Mouse (Mus musculus) left cerebral cortex, postnatal 25 days (tissue): ENCODE results near the gene Hmgcr. TPM values are rescaled to one million over a fixed set of nuclear protein-coding genes. Genes with fewer than 3 reads are reported as not detected.
"Not testable (repeated sequence)": the region's sequence is repeated elsewhere in the genome, so short reads cannot be mapped to it uniquely, and the experiment has no call there.

Experiments
- DNase-seq, 2 experiments: peaks; one replicate each; pipeline ENCODE4 v3.0.0; 2022; ENCODE audit warnings: low spot score in 2 of 2, mixed read lengths in 1 of 2
- intact Hi-C: fragments of 180-260 bp; cut with DNase I; formaldehyde crosslinking; loops from one replicate; pipeline ENCODE4 v1.15.1; 2025
- total RNA-seq, 2 experiments: library from RNA; stranded (reverse); gene quantifications; 2 replicates each; pipeline ENCODE4 v1.2.3; 2021

The Hmgcr gene
- total RNA-seq, 2 experiments from 2014 or later, result 165 to 168 TPM

- intact Hi-C loops, result no loop called here
Measured at GRCm38 (mm10) chr13:96671906-96672234, 1.1 kb upstream of the Hmgcr start.

GRCm38 (mm10) chr13:96671078-96671905 lies 556 bp upstream of the Hmgcr start:
- intact Hi-C loops, result no loop called here
- DNase-seq, result peak in 1 of 2 experiments; percentile 61

More at GRCm38 (mm10) chr13:96671906-96672234, 1.1 kb upstream of the Hmgcr start:
- DNase-seq, result no peak

GRCm38 (mm10) chr13:96670019-96670405 lies 724 bp downstream of the Hmgcr start:
- no peak for DNase-seq
- intact Hi-C loops, result no loop called here

GRCm38 (mm10) chr13:96664419-96664974 lies 6.2 kb downstream of the Hmgcr start:
- intact Hi-C loops, result loop anchor here (10.0 kb wide), 1 partner anchor 470 kb away; the partner anchor contains the start of genes Gfm2 and Nsa2
- DNase-seq, result no peak

- not testable (repeated sequence) for DNase-seq
- intact Hi-C loops, result loop anchor here (10.0 kb wide), 1 partner anchor 472 kb away; the partner anchor contains the start of genes Gfm2 and Nsa2
Measured at GRCm38 (mm10) chr13:96663120-96663519, 7.6 kb downstream of the Hmgcr start.

- intact Hi-C loops, result loop anchor here (10.0 kb wide), 1 partner anchor 475 kb away; the partner anchor contains the start of genes Gfm2 and Nsa2
- DNase-seq, result no peak
Measured at GRCm38 (mm10) chr13:96660095-96660860, 10.5 kb downstream of the Hmgcr start.

GRCm38 (mm10) chr13:96658936-96659335 lies 11.8 kb downstream of the Hmgcr start:
- DNase-seq, result no peak
- intact Hi-C loops, result no loop called here

GRCm38 (mm10) chr13:96656673-96657072 lies 14.1 kb downstream of the Hmgcr start:
- intact Hi-C loops, result no loop called here
- no peak for DNase-seq

GRCm38 (mm10) chr13:96653041-96653440 lies 17.7 kb downstream of the Hmgcr start:
- intact Hi-C loops, result no loop called here
- DNase-seq, result peak in 1 of 2 experiments; percentile 79

- no peak for DNase-seq
- intact Hi-C loops, result no loop called here
Measured at GRCm38 (mm10) chr13:96645822-96646221, 24.9 kb downstream of the Hmgcr start.

- DNase-seq, result no peak
- intact Hi-C loops, result no loop called here
Measured at GRCm38 (mm10) chr13:96644168-96644567, 26.6 kb downstream of the Hmgcr start.

- intact Hi-C loops, result no loop called here
- no peak for DNase-seq
Measured at GRCm38 (mm10) chr13:96630396-96630795, 40.3 kb downstream of the Hmgcr start.

GRCm38 (mm10) chr13:96620891-96621290 lies 49.8 kb downstream of the Hmgcr start:
- intact Hi-C loops, result no loop called here
- no peak for DNase-seq

- intact Hi-C loops, result no loop called here
- DNase-seq, result no peak
Measured at GRCm38 (mm10) chr13:96614615-96615014, 56.1 kb downstream of the Hmgcr start.

GRCm38 (mm10) chr13:96604242-96604641 lies 66.5 kb downstream of the Hmgcr start:
- DNase-seq, result no peak
- intact Hi-C loops, result no loop called here

GRCm38 (mm10) chr13:96599182-96599581 lies 71.6 kb downstream of the Hmgcr start:
- no peak for DNase-seq
- intact Hi-C loops, result no loop called here
